Mouse (Mus musculus) stomach, embryonic 16.5 days (tissue): ENCODE measurements around the gene Mcemp1. TPM values are rescaled to one million over a fixed set of nuclear protein-coding genes. Genes with fewer than 3 reads are reported as not detected.

Experiments
- ATAC-seq: fragments of 200-750 bp; cut with Nextera tagmentation; 2 replicates; pipeline ENCODE4 v1.8.0; 2017; ENCODE audit warnings: moderate number of reproducible peaks, moderate TSS enrichment; ENCODE audit not compliant: insufficient read depth, low FRiP score
- H3K27ac ChIP-seq: fragments of 300-500 bp; sonication (generic); 2 replicates; pipeline ENCODE4 v1.5.1; 2014; ENCODE audit warnings: low read length
- H3K27me3 ChIP-seq: fragments of 300-500 bp; sonication (generic); 2 replicates; pipeline ENCODE4 v1.6.1; 2014; ENCODE audit warnings: low read length, control low read depth, mixed read lengths; ENCODE audit not compliant: control insufficient read depth, insufficient read depth
- H3K36me3 ChIP-seq: fragments of 300-500 bp; sonication (generic); 2 replicates; pipeline ENCODE4 v1.6.1; 2014; ENCODE audit warnings: low read length; ENCODE audit not compliant: control insufficient read depth, insufficient read depth
- H3K4me1 ChIP-seq: fragments of 300-500 bp; sonication (generic); 2 replicates; pipeline ENCODE4 v1.6.1; 2014; ENCODE audit warnings: low read length, control low read depth, mixed read lengths; ENCODE audit not compliant: control insufficient read depth, insufficient read depth
- H3K4me2 ChIP-seq: fragments of 300-500 bp; sonication (generic); 2 replicates; pipeline ENCODE4 v1.6.1; 2014; ENCODE audit warnings: low read depth, low read length, mixed read lengths
- H3K4me3 ChIP-seq: fragments of 300-500 bp; sonication (generic); replicated peaks from 2 replicates; pipeline ENCODE4 v1.5.1; 2014; ENCODE audit warnings: mild to moderate bottlenecking, low read length
- H3K9ac ChIP-seq: fragments of 300-500 bp; sonication (generic); 2 replicates; pipeline ENCODE4 v1.6.1; 2014; ENCODE audit warnings: low read length
- H3K9me3 ChIP-seq: fragments of 300-500 bp; sonication (generic); replicated peaks from 2 replicates; pipeline ENCODE4 v1.6.1; 2016; ENCODE audit warnings: low read length, control low read depth; ENCODE audit not compliant: control insufficient read depth
- WGBS: fragments of 180-500 bp; shearing (Covaris S2); extraction: QIAGEN DNeasy Blood & Tissue Kit; methylation state at CpG from one replicate; pipeline ENCODE4 v1.1.7; 2014; 5-methylcytosine and 5-hydroxymethylcytosine counted together
- polyA plus RNA-seq: library from polyadenylated mRNA; unstranded; fragments of >200 nt; fragmentation: Nextera tagmentation; extraction: Ambion mirVana; gene quantifications from 2 replicates; pipeline ENCODE4 v1.2.1, GENCODE M21; 2015

Gene Mcemp1
- polyA plus RNA-seq, 1 experiment from 2014 or later: 2.7 TPM

DNA sequence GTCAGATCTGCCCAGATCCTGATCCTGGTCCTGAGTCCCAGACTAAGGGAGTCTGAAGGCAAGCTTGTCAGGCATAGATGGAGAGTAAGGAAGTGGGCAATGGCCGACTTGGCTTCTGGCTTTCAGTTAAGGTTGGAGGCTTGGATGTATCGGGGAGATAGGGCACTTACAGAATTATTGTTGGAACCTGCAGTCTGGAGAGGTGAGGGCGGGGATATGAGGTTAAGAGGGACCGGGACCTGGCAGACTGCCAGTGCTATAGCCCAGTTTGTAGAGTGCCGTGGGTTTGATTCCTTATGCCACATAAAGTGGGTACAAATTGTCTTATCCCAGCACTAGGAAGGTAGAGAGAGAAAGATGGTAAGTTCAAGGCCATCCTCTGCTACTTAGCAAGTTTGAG lies 14.1 kb downstream of the Mcemp1 start:
- peaks cover 25% of the 10 kb centered on the region for H3K36me3 ChIP-seq
- H3K27me3 ChIP-seq: no peaks in the 10 kb centered on the region
- peaks cover 11% of the 10 kb centered on the region for H3K4me1 ChIP-seq
- no peak overlapping the region for H3K4me3 ChIP-seq
- H3K9me3 ChIP-seq: no peaks in the 10 kb centered on the region
- ATAC-seq: no peak
- H3K9ac ChIP-seq: no peak overlapping the region
- WGBS: 80% methylated on average over 5 of the region's 5 CpGs
- no peak overlapping the region for H3K4me2 ChIP-seq
- no peak overlapping the region for H3K27ac ChIP-seq

DNA sequence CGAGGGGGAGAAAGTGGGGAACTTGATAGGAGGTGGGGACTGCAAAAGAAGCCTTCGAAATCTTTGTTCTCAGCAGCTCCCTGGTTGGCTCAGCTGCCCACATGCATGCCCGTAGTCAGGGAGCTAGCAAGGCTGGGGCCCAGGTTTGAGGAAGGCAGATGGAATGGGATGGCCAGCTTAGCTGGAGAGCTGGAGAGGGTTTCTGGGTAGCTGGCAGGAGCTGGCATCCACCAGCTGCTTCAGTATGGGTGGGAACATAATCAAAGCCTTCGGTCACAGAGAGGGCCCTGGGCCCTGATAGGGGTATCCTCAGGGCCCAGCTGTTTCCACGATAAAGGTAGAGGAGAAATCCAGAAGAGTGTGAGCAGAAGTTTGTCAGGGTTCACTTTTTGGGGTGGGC lies 16.9 kb downstream of the Mcemp1 start:
- Histone ChIP-seq H3K27ac (no peak overlapping the region), H3K27me3 (no peaks in the 10 kb centered on the region), H3K4me3 (no peak overlapping the region), H3K9ac (no peak overlapping the region), H3K4me2 (no peak overlapping the region), H3K9me3 (no peaks in the 10 kb centered on the region), H3K36me3 (peaks cover 25% of the 10 kb centered on the region), H3K4me1 (peaks cover 7% of the 10 kb centered on the region)
- ATAC-seq: no peak
- WGBS: 88% methylated on average over 5 of the region's 5 CpGs

DNA sequence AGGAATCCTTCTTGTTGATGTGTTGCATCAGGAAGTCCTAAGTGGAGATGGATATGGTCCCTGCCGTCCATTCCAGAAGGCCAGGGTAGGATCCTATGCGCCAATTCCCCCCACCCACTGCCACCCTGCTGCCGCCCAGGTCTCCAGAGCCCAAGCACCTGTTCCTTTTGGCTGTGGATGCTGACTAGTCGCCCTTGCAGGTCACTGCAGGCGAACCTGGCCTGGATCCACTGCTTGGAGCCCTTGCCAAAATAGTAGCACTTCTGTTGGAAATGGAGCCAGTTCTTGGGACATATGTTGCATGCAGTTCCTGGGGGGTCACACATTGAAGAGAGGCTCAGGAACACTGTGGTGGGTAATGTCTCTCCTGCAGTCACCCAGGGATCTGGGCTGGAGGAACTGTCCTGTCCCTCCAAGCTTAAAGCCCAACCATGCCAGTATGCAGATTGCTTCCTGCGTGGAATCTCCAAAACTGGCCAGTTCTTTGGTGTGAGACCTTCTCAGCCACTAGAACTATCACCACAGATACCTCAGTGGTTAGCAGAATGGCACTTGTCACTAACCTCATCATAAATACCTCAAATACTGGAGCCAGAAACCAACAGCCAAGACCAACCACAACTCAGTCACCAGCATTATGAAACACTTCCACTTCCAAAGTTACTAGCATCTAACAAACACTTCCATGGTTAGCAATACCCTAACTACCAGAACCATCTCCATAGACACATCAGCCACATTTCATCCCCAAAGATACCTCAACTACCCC lies 18.0 kb downstream of the Mcemp1 start:
- Histone ChIP-seq H3K4me1 (no peaks in the 10 kb centered on the region), H3K9me3 (no peaks in the 10 kb centered on the region), H3K4me3 (no peak overlapping the region), H3K9ac (no peak overlapping the region), H3K27ac (no peak overlapping the region), H3K36me3 (peaks cover 25% of the 10 kb centered on the region), H3K27me3 (no peaks in the 10 kb centered on the region), H3K4me2 (no peak overlapping the region)
- WGBS: 72% methylated on average over 6 of the region's 6 CpGs
- ATAC-seq: no peak

DNA sequence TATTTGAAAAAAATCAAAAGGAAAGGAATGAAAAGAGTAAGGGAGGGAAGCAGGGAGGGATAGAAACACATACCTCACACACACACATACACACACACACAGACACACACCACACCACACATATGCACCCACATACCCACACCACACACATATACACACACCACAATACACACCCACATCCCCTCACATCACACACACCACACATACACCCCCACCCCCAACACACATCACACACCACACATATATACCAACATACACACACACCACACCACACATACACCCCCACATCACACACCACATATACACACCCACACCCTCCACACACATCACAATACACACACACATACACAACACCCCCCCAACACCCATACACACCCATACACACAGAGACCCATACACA lies 19.0 kb downstream of the Mcemp1 start:
- Histone ChIP-seq H3K4me2 (no peak overlapping the region), H3K27ac (no peak overlapping the region), H3K4me1 (no peaks in the 10 kb centered on the region), H3K27me3 (no peaks in the 10 kb centered on the region), H3K36me3 (peaks cover 17% of the 10 kb centered on the region), H3K9ac (no peak overlapping the region), H3K4me3 (no peak overlapping the region), H3K9me3 (no peaks in the 10 kb centered on the region)
- ATAC-seq: no peak

DNA sequence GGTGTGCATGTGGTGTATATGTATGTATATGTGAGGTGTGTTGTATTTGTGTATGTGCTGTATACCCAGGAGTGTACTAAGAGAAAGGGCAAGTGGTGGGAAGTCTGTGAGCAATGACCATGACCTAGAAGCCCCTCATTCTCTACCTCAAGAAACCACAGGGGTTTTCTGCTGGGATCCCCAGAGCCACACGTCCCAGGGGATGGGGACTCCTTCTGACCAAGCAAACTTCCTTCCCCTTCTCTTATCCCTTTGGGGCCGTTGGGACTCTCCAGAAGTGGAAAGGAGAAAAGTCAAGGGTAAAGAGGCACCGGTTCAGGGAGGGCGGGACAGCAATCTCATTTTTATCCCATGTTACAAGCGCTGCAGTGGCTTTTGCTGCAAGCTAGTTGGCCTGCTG lies 19.9 kb downstream of the Mcemp1 start:
- 56% methylated on average over 5 of the region's 5 CpGs for WGBS
- no peaks in the 10 kb centered on the region for H3K4me1 ChIP-seq
- no peaks in the 10 kb centered on the region for H3K27me3 ChIP-seq
- H3K9me3 ChIP-seq: no peaks in the 10 kb centered on the region
- peaks cover 9% of the 10 kb centered on the region; the same call in 1 of the 2 replicates for H3K36me3 ChIP-seq
- no peak overlapping the region for H3K4me2 ChIP-seq
- ATAC-seq: no peak
- no peak overlapping the region for H3K4me3 ChIP-seq
- no peak overlapping the region for H3K9ac ChIP-seq
- H3K27ac ChIP-seq: no peak overlapping the region

DNA sequence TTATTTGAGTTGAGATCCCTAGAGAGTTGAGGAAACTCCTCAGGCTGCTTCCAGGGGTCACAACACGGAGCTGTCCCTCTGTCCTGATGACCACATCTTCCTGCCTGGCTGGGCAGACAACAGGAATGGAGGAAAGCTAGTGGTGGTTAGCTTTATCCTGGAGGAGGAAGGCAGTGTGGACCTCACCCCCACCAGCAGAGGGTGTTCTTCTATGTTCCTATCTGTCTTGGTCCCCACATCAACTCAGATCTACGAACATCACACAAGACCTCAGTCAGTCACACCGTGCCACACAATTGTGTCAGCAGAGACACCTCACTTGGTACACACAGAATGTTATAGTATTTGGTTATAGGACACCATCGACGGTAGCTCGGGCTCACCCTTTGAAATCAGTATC lies 22.0 kb downstream of the Mcemp1 start:
- H3K27ac ChIP-seq: no peak overlapping the region
- H3K36me3 ChIP-seq: no peaks in the 10 kb centered on the region
- no peak overlapping the region for H3K4me2 ChIP-seq
- no peaks in the 10 kb centered on the region for H3K4me1 ChIP-seq
- 70% methylated on average over 6 of the region's 6 CpGs for WGBS
- ATAC-seq: no peak
- H3K27me3 ChIP-seq: no peaks in the 10 kb centered on the region
- no peak overlapping the region for H3K9ac ChIP-seq
- H3K4me3 ChIP-seq: no peak overlapping the region
- H3K9me3 ChIP-seq: no peaks in the 10 kb centered on the region

DNA sequence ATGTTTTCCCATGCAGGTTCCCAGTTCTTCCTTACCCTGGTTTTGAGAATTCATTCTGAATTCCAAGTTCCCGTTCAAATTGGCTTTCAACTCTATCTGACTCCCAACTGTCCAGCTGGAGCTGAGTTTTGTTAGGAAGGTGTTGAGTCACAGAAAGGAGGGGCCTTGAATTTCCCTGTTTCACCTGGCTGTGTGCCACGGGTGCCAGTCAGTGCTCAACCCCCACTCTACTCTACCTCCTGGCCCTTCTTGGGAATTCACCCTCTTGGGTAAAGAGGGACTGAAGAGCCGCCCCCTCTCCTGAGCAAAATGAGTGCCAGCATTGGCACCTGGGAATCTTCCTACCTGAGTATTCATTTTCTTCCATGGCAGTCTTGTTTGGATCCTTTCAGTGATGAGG lies 25.2 kb downstream of the Mcemp1 start:
- Histone ChIP-seq H3K4me3 (no peak overlapping the region), H3K4me1 (no peaks in the 10 kb centered on the region), H3K4me2 (no peak overlapping the region), H3K27me3 (no peaks in the 10 kb centered on the region), H3K27ac (no peak overlapping the region), H3K36me3 (no peaks in the 10 kb centered on the region), H3K9me3 (no peaks in the 10 kb centered on the region), H3K9ac (no peak overlapping the region)
- ATAC-seq: no peak
- 62% methylated on average over 3 of the region's 3 CpGs for WGBS

DNA sequence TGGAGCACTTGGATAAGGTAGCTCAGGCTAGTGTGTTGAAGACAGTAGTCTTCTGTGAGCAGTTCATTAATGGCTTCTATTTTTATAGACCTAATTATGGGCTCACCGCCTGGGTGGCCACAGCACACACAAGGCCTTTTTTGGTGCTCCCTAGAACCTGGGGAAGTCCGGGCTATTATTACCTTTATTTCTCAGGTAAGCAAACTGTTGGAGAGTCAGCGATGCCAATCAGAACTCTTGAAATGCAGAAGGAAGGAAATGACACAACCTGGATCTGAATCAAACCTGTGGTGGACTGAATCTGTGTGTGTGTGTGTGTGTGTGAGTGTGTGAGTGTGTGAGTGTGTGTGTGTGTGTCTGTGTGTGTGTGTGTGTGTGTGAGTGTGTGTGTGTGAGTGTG lies 28.6 kb downstream of the Mcemp1 start, which contains the start of gene Fcer2a:
Gene Fcer2a (minus strand): TSS at position 55 of the 400 bp plus-strand sequence.
- ATAC-seq: no peak
- H3K4me3 ChIP-seq: no peak within 1 kb of the TSS

DNA sequence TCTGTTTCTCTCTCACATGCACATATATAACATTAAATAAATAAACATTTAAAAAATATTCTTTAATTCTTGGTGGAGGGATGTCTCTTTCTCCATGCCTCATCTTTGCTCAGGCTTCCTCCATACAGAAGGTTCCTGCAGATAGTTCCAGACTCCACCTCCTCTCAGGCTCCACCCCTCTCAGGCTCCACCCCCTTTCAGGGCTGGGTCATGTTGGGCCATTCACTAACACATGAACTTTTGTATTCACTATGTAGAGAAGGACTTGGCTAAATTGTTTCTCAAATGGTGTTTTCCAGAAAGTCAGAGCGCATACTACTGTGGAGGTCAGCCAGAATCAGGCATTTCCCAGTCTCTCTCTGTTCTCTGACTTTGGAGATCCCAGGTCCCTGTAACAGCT lies 35.9 kb downstream of the Mcemp1 start:
- no peak overlapping the region for H3K4me3 ChIP-seq
- H3K9ac ChIP-seq: no peak overlapping the region
- 93% methylated on average over 1 of the region's 1 CpGs for WGBS
- no peak for ATAC-seq
- H3K36me3 ChIP-seq: no peaks in the 10 kb centered on the region
- no peak overlapping the region for H3K4me2 ChIP-seq
- no peaks in the 10 kb centered on the region for H3K27me3 ChIP-seq
- H3K27ac ChIP-seq: no peak overlapping the region
- no peaks in the 10 kb centered on the region for H3K4me1 ChIP-seq
- H3K9me3 ChIP-seq: no peaks in the 10 kb centered on the region

More for the DNA sequence above, 28.6 kb downstream of the Mcemp1 start, which contains the start of gene Fcer2a:
- 75% methylated on average over 3 of the region's 3 CpGs for WGBS
- Histone ChIP-seq H3K36me3 (no peaks in the 10 kb centered on the region), H3K9ac (no peak within 1 kb of the TSS), H3K27me3 (no peaks in the 10 kb centered on the region), H3K9me3 (no peaks in the 10 kb centered on the region), H3K4me2 (no peak within 1 kb of the TSS), H3K4me1 (no peaks in the 10 kb centered on the region), H3K27ac (no peak within 1 kb of the TSS)
